Mouse (Mus musculus) intestine, embryonic 15.5 days (tissue): ENCODE data around the gene Gucy2e. TPM values are rescaled to one million over a fixed set of nuclear protein-coding genes. Genes with fewer than 3 reads are reported as not detected.

Source experiments
- ATAC-seq: fragments of 200-750 bp; cut with Nextera tagmentation; 2 replicates; pipeline ENCODE4 v1.8.0; 2017; ENCODE audit warnings: moderate TSS enrichment, moderate library complexity
- H3K27ac ChIP-seq: fragments of 300-500 bp; sonication (generic); 2 replicates; pipeline ENCODE4 v1.5.1; 2015; ENCODE audit warnings: mild to moderate bottlenecking, inconsistent platforms
- H3K27me3 ChIP-seq: fragments of 300-500 bp; sonication (generic); replicated peaks from 2 replicates; pipeline ENCODE4 v1.6.1; 2015; ENCODE audit warnings: inconsistent platforms
- H3K36me3 ChIP-seq: fragments of 300-500 bp; sonication (generic); 2 replicates; pipeline ENCODE4 v1.6.1; 2015; ENCODE audit warnings: inconsistent platforms
- H3K4me1 ChIP-seq: fragments of 300-500 bp; sonication (generic); replicated peaks from 2 replicates; pipeline ENCODE4 v1.6.1; 2015; ENCODE audit warnings: inconsistent platforms
- H3K4me2 ChIP-seq: fragments of 300-500 bp; sonication (generic); replicated peaks from 2 replicates; pipeline ENCODE4 v1.6.1; 2015; ENCODE audit warnings: mild to moderate bottlenecking, inconsistent platforms
- H3K4me3 ChIP-seq: fragments of 300-500 bp; sonication (generic); replicated peaks from 2 replicates; pipeline ENCODE4 v1.5.1; 2015; ENCODE audit warnings: inconsistent platforms
- H3K9ac ChIP-seq: fragments of 300-500 bp; sonication (generic); 2 replicates; pipeline ENCODE4 v1.6.1; 2015; ENCODE audit warnings: inconsistent platforms
- H3K9me3 ChIP-seq: fragments of 300-500 bp; sonication (generic); 2 replicates; pipeline ENCODE4 v1.6.1; 2016; ENCODE audit warnings: inconsistent platforms
- WGBS: fragments of 180-500 bp; shearing (Covaris S2); methylation state at CpG from one replicate; pipeline ENCODE4 v1.1.7; 2015; 5-methylcytosine and 5-hydroxymethylcytosine counted together
- polyA plus RNA-seq: library from polyadenylated mRNA; unstranded; fragments of >200 nt; fragmentation: Nextera tagmentation; extraction: Ambion mirVana; gene quantifications from 2 replicates; pipeline ENCODE4 v1.2.1, GENCODE M21; 2015

Gene Gucy2e
- polyA plus RNA-seq, 1 experiment from 2014 or later: 0.10 TPM

- Histone ChIP-seq H3K4me2 (no peak overlapping the region), H3K4me3 (no peak overlapping the region), H3K9me3 (no peaks in the 10 kb centered on the region), H3K36me3 (no peaks in the 10 kb centered on the region), H3K9ac (no peak overlapping the region), H3K4me1 (no peaks in the 10 kb centered on the region), H3K27me3 (no peaks in the 10 kb centered on the region; the same call in 1 of the 2 replicates), H3K27ac (no peak overlapping the region)
- no peak for ATAC-seq
- 49% methylated on average over 4 of the region's 4 CpGs for WGBS
Measured at GRCm38 (mm10) chr11:69257807-69258206, 21.0 kb upstream of the Gucy2e start.

DNA sequence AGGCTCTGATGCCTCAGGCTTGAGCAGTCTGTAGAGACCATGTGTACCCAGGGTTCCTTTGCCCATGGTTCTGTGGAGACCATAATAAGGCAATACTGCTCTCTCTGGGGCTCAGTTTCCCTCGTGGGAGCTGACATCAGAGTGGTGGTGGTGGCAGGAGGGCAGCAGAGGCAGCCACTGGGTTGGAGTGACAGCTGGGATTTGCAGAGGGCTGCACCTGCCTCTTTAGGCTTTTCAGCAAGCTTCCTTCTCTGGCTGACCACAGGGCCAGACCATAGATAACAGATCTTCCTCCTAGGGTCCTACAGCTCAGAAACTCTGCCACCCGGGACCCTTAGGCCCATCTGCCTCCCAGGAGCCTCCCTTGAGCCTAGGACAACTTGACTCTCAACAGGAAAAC, 20.2 kb upstream of the Gucy2e start:
- Histone ChIP-seq H3K9ac (no peak overlapping the region), H3K4me3 (no peak overlapping the region)

DNA sequence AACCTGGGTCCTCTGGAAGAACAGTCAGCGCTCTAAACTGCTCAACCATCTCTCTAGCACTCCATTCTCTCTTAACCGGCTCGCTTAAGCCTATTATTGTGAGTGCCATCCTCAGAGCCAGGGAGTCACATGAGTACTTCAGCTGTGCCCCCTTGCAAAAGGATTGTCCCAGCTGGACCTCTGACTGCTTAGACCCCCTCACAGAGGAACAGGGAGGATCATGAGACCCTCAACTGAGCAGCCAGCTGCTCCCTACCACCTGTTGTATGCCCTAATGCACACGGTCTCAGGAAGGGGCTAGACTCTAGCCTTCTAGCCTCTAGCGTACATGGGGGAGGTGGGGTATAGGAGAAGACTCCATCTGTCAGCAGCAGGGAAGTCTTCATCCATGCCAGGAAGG, 18.0 kb upstream of the Gucy2e start:
- H3K4me2 ChIP-seq: no peak overlapping the region
- H3K9me3 ChIP-seq: no peaks in the 10 kb centered on the region
- ATAC-seq: no peak
- no peak overlapping the region for H3K27ac ChIP-seq
- no peak overlapping the region for H3K9ac ChIP-seq
- H3K4me3 ChIP-seq: no peak overlapping the region
- WGBS: 80% methylated on average over 5 of the region's 5 CpGs
- H3K27me3 ChIP-seq: no peaks in the 10 kb centered on the region
- H3K36me3 ChIP-seq: no peaks in the 10 kb centered on the region
- no peaks in the 10 kb centered on the region for H3K4me1 ChIP-seq

More for the DNA sequence above, 20.2 kb upstream of the Gucy2e start:
- Histone ChIP-seq H3K4me2 (no peak overlapping the region), H3K9me3 (no peaks in the 10 kb centered on the region), H3K27me3 (no peaks in the 10 kb centered on the region; the same call in 1 of the 2 replicates), H3K36me3 (no peaks in the 10 kb centered on the region), H3K4me1 (no peaks in the 10 kb centered on the region), H3K27ac (no peak overlapping the region)
- WGBS: 58% methylated on average over 2 of the region's 2 CpGs
- no peak for ATAC-seq

GRCm38 (mm10) chr11:69253131-69253530, 16.3 kb upstream of the Gucy2e start:
- H3K9ac ChIP-seq: no peak overlapping the region
- ATAC-seq: no peak
- H3K36me3 ChIP-seq: no peaks in the 10 kb centered on the region
- WGBS: 33% methylated on average over 9 of the region's 9 CpGs
- H3K27ac ChIP-seq: no peak overlapping the region
- no peaks in the 10 kb centered on the region for H3K4me1 ChIP-seq
- no peaks in the 10 kb centered on the region for H3K9me3 ChIP-seq
- no peak overlapping the region for H3K4me3 ChIP-seq
- H3K27me3 ChIP-seq: no peaks in the 10 kb centered on the region
- no peak overlapping the region for H3K4me2 ChIP-seq

DNA sequence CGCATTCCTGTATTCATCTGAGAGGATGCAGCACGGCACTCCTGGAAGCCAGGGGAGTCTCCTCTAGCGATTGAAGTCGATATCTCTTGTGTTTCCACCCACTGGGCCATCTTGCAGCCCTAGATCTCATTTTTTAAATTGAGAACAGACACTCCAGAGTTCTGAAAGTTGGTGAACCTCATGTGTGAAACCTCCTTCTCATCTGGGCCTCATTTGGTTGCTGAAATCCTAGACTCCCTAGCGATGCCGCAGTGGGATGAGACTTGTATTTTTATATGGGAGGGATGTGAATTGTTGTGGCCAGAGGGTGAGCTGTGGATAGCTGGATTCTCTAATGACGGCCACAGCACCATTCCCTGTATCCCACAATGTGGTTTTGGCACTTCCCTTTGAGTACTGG, 15.1 kb upstream of the Gucy2e start:
- H3K36me3 ChIP-seq: no peaks in the 10 kb centered on the region
- ATAC-seq: no peak
- H3K9me3 ChIP-seq: no peaks in the 10 kb centered on the region
- no peaks in the 10 kb centered on the region for H3K4me1 ChIP-seq
- no peak overlapping the region for H3K9ac ChIP-seq
- no peak overlapping the region for H3K4me2 ChIP-seq
- WGBS: 83% methylated on average over 7 of the region's 7 CpGs
- no peak overlapping the region for H3K27ac ChIP-seq
- no peak overlapping the region for H3K4me3 ChIP-seq
- no peaks in the 10 kb centered on the region for H3K27me3 ChIP-seq

DNA sequence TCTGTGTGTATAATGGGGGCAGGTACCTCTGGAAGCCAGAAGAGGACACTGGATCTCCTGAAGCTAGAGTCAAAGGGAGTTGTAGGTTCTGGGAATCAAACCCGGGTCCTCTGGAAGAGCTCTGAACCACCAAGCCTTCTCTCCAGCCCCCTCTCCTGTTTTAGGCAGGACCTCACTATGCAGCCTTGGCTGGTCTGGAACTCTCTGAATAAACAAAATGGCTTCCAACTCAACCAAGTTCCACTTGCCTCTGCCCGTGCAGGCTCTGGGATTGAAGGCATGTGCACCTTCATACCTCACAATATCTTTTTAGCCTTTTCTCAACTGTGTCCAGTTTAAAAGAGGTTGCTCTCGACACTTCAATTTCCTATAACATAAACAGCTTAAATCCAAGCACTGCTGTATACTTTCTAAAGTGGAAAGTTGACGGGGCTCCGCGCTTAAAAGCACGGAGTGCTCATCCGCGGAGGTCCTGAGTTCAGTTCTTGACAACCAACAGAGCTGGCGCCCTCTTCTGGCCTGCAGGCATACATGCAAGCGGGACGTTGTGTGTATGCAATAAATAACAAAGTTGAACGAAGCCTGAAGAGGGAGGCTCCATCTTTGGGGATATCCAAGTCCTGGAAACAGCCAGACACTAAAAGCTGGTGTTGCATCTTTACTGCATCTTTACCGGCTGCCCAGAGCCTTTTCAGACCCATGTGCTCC, 14.5 kb upstream of the Gucy2e start:
- ATAC-seq: no peak
- Histone ChIP-seq H3K9me3 (no peaks in the 10 kb centered on the region), H3K27ac (no peak overlapping the region), H3K9ac (no peak overlapping the region), H3K4me2 (no peak overlapping the region), H3K36me3 (no peaks in the 10 kb centered on the region), H3K4me1 (no peaks in the 10 kb centered on the region), H3K27me3 (no peaks in the 10 kb centered on the region), H3K4me3 (no peak overlapping the region)
- WGBS: 51% methylated on average over 14 of the region's 14 CpGs

DNA sequence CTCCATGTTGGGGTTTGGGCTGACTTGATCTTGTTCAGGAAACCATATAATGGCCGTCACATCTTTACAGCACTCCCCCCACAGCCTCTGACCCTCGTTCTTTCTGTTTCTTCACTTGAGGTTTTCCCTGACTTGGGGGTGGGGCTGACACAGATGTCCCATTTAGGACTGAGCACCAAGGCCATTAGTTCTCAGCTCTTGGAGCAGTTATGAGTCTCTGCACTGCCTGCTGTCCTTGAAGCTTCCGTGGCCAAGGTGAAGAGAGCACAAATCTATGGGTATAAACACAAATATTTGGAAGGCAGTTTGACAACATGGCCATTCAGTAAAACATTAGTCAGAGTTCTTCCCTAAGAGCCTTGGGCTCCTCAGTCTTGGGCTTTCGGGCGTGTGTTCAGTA, 13.3 kb upstream of the Gucy2e start:
- ATAC-seq: no peak
- WGBS: 71% methylated on average over 5 of the region's 5 CpGs
- Histone ChIP-seq H3K4me2 (no peak overlapping the region), H3K36me3 (no peaks in the 10 kb centered on the region), H3K27ac (no peak overlapping the region), H3K27me3 (no peaks in the 10 kb centered on the region), H3K4me1 (no peaks in the 10 kb centered on the region), H3K9me3 (no peaks in the 10 kb centered on the region), H3K4me3 (no peak overlapping the region), H3K9ac (no peak overlapping the region)

GRCm38 (mm10) chr11:69249131-69249530, 12.3 kb upstream of the Gucy2e start:
- Histone ChIP-seq H3K27me3 (no peaks in the 10 kb centered on the region), H3K27ac (no peak overlapping the region), H3K36me3 (no peaks in the 10 kb centered on the region), H3K9ac (no peak overlapping the region), H3K9me3 (no peaks in the 10 kb centered on the region), H3K4me1 (no peaks in the 10 kb centered on the region), H3K4me2 (no peak overlapping the region), H3K4me3 (no peak overlapping the region)
- 86% methylated on average over 3 of the region's 3 CpGs for whole genome bisulfite sequencing
- no peak for ATAC-seq

DNA sequence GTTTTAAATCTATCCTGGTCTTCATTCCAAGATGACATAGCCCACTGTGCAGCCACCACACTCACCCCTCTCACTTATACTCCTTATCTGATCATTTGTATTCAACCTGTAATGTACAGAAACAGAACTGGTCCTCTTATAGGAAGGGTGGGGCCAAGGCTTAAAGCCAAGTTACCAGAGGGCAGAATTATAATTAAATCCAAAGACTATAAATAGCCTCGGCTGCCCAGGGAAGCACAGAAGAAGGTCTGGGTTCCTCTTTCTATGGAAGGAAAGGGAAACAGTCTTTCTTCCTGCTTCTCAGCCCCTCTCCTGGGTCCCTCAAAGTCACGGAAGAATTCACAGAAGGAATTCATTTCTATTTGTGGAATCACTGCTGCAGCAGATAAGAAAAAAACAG, 8.8 kb upstream of the Gucy2e start:
- ATAC-seq: no peak
- Histone ChIP-seq H3K4me2 (peak overlapping the region; percentile 7; the same call in 1 of the 2 replicates), H3K27ac (no peak overlapping the region)

DNA sequence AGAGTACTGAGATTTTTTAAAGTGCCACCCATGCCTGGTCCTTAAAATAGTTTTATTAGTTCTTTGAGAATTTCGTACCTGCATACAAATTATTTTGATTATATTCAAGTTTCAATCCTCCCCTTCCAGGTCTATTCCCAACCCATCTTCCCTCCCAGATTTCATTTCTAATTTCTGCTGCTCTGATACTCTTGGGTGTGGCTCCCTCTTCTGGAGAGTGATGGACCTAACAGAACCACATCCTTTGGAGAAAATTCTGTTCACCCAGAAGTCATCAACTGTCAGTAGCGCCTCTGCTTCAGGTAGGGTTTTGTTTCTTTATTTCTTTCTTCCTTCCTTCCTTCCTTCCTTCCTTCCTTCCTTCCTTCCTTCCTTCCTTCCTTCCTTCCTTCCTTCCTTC, 8.1 kb upstream of the Gucy2e start:
- no peaks in the 10 kb centered on the region for H3K27me3 ChIP-seq
- no peak overlapping the region for H3K27ac ChIP-seq
- H3K4me1 ChIP-seq: no peaks in the 10 kb centered on the region
- no peaks in the 10 kb centered on the region for H3K36me3 ChIP-seq
- H3K4me3 ChIP-seq: no peak overlapping the region
- no peak overlapping the region for H3K4me2 ChIP-seq
- no peak for ATAC-seq
- no peak overlapping the region for H3K9ac ChIP-seq
- no peaks in the 10 kb centered on the region for H3K9me3 ChIP-seq
- WGBS: 33% methylated on average over 2 of the region's 2 CpGs

More for the DNA sequence above, 8.8 kb upstream of the Gucy2e start:
- H3K9me3 ChIP-seq: no peaks in the 10 kb centered on the region
- 17% methylated on average over 2 of the region's 2 CpGs for WGBS
- H3K9ac ChIP-seq: no peak overlapping the region
- H3K27me3 ChIP-seq: no peaks in the 10 kb centered on the region
- H3K4me3 ChIP-seq: no peak overlapping the region
- H3K4me1 ChIP-seq: no peaks in the 10 kb centered on the region
- H3K36me3 ChIP-seq: no peaks in the 10 kb centered on the region

GRCm38 (mm10) chr11:69236061-69236925, 543 bp downstream of the Gucy2e start:
- WGBS: 6% methylated on average over 51 of the region's 51 CpGs
- H3K4me1 ChIP-seq: peaks cover 14% of the 10 kb centered on the region
- no peak overlapping the region for H3K27ac ChIP-seq
- peak overlapping the region; percentile 47 for H3K9ac ChIP-seq
- no peak for ATAC-seq
- peak overlapping the region; percentile 94 for H3K4me2 ChIP-seq
- no peaks in the 10 kb centered on the region for H3K36me3 ChIP-seq
- H3K9me3 ChIP-seq: no peaks in the 10 kb centered on the region
- peak overlapping the region; percentile 46 for H3K4me3 ChIP-seq
- peaks cover 24% of the 10 kb centered on the region for H3K27me3 ChIP-seq

DNA sequence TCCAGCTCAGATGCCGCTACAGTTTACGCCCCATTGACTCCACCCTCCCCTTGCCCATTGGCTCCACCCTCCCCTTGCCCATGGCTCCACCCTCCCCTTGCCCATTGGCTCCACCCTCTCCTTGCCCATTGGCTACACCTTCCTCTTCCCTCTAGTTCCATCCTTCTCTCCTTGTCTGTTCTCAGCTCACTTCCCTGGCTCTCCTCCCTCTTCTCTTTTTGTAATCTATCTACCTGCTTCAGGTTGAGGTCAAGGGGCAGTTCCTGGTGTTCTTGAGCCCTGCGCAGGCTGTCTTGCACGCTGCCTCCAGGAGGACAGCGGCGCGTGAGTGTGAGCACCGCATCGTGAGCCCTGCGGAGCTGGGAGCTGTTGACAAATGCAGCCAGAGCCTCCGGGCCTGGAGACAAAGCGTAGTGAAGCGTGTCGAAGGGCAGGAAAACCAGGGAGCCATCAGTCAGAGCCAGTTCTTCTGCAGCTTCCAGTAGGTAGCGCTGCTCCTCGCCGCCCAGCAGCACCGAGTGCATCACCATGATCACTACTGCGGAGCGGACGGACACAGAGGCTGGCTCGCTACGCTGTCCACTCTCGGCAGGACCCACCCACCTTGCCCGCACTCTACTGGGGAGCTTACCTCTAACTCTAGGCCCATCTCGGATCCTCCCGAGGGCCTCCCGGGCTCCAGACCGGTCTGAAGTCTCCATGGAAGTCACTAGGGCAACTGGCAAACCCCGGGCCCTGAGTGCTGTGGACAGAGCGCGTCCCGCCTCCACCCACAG, 1.4 kb downstream of the Gucy2e start:
- Histone ChIP-seq H3K4me2 (peak overlapping the region; percentile 94), H3K9me3 (no peaks in the 10 kb centered on the region), H3K4me1 (peaks cover 14% of the 10 kb centered on the region), H3K4me3 (peak overlapping the region; percentile 46), H3K9ac (peak overlapping the region; percentile 47), H3K27ac (no peak overlapping the region), H3K36me3 (no peaks in the 10 kb centered on the region), H3K27me3 (peaks cover 24% of the 10 kb centered on the region)
- ATAC-seq: peak; percentile 96
- WGBS: under 1% methylated on average over 33 of the region's 33 CpGs
